Mouse (Mus musculus) heart, embryonic 11.5 days (tissue): ENCODE measurements at regions not wholly inside any gene's neighbourhood (a gene's known extent, or its start where the extent isn't known, plus 50 kb on each side); places are given as distances from the start of the nearest gene placed in this dataset.

ENCODE experiments used
- ATAC-seq: fragments of 200-750 bp; cut with Nextera tagmentation; replicated peaks from 2 replicates; pipeline ENCODE4 v1.8.0; 2017; ENCODE audit warnings: moderate library complexity; ENCODE audit not compliant: insufficient number of reproducible peaks, low FRiP score, low TSS enrichment
- H3K27ac ChIP-seq: fragments of 300-500 bp; sonication (generic); 2 replicates; pipeline ENCODE4 v1.5.1; 2014; ENCODE audit warnings: mild to moderate bottlenecking, low read depth, low read length
- H3K27me3 ChIP-seq: fragments of 300-500 bp; sonication (generic); 2 replicates; pipeline ENCODE4 v1.6.1; 2014; ENCODE audit warnings: mild to moderate bottlenecking, low read length, mixed read lengths; ENCODE audit not compliant: control insufficient read depth, insufficient read depth
- H3K36me3 ChIP-seq: fragments of 300-500 bp; sonication (generic); 2 replicates; pipeline ENCODE4 v1.6.1; 2014; ENCODE audit warnings: mild to moderate bottlenecking, low read length, moderate library complexity, mixed read lengths; ENCODE audit not compliant: control insufficient read depth, insufficient read depth
- H3K4me1 ChIP-seq: fragments of 300-500 bp; sonication (generic); 2 replicates; pipeline ENCODE4 v1.6.1; 2014; ENCODE audit warnings: low read length; ENCODE audit not compliant: control insufficient read depth, insufficient read depth
- H3K4me2 ChIP-seq: fragments of 300-500 bp; sonication (generic); 2 replicates; pipeline ENCODE4 v1.6.1; 2014; ENCODE audit warnings: mild to moderate bottlenecking, moderate library complexity
- H3K4me3 ChIP-seq: fragments of 300-500 bp; sonication (generic); 2 replicates; pipeline ENCODE4 v1.5.1; 2014; ENCODE audit warnings: low read depth, low read length
- H3K9ac ChIP-seq: fragments of 300-500 bp; sonication (generic); 2 replicates; pipeline ENCODE4 v1.6.1; 2014; ENCODE audit warnings: mild to moderate bottlenecking, low read depth, low read length, moderate library complexity
- H3K9me3 ChIP-seq: fragments of 300-500 bp; sonication (generic); replicated peaks from 2 replicates; pipeline ENCODE4 v1.6.1; 2016; ENCODE audit warnings: low read length; ENCODE audit not compliant: control insufficient read depth
- WGBS: fragments of 180-500 bp; shearing (Covaris S2); extraction: QIAGEN DNeasy Blood & Tissue Kit; methylation state at CpG from one replicate; pipeline ENCODE4 v1.1.7; 2014; ENCODE audit not compliant: insufficient replicate concordance; 5-methylcytosine and 5-hydroxymethylcytosine counted together

DNA sequence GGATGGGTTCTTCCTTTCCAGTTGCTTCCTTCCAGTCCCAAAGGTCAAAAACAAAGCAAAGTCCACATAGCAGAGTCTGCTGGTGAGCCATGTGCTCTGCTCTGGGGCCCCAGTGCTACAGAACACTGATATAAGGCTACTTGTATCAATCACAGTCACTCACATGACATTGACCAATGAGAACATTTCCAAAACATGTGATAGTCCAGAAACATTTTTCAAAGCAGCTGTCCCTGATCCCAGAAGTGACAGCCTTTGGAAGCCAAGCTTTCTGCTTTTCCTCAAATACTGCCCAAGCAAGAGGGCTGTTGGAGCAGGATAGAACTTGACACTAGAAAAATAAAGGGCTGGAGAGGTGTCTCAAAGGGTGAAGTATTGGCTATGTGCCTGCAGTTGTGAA, 106.5 kb upstream of the Tgfbr2 start:
- Histone ChIP-seq H3K27ac (no peak overlapping the region), H3K9ac (no peak overlapping the region), H3K36me3 (no peaks in the 10 kb centered on the region), H3K4me1 (no peaks in the 10 kb centered on the region), H3K27me3 (no peaks in the 10 kb centered on the region), H3K4me3 (no peak overlapping the region), H3K4me2 (no peak overlapping the region), H3K9me3 (no peaks in the 10 kb centered on the region)
- no peak for ATAC-seq

DNA sequence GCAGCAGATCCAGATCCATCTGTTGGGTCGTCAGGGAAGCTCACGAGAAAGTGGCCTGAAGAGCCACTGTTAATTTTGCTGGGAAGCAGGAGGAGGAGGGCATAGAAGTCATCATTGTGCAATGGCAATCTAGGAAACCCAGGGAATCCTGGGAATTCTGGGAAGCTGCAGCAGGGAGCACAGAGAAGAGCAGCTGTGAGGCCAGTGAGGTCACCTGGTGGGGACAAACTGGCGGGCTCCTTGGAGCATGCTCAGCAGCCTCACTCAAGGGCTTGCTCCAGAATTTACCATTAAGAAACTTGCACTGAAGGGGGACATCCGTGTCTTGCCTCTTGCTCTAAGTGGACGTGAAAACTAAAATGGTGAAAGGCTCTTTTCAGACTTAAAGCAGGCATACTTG, 105.0 kb upstream of the Tgfbr2 start:
- Histone ChIP-seq H3K4me2 (no peak overlapping the region), H3K9me3 (no peaks in the 10 kb centered on the region), H3K4me3 (no peak overlapping the region), H3K36me3 (no peaks in the 10 kb centered on the region), H3K9ac (no peak overlapping the region), H3K27me3 (no peaks in the 10 kb centered on the region), H3K27ac (no peak overlapping the region), H3K4me1 (no peaks in the 10 kb centered on the region)
- WGBS, result 78% methylated on average over 5 of the region's 5 CpGs
- no peak for ATAC-seq

DNA sequence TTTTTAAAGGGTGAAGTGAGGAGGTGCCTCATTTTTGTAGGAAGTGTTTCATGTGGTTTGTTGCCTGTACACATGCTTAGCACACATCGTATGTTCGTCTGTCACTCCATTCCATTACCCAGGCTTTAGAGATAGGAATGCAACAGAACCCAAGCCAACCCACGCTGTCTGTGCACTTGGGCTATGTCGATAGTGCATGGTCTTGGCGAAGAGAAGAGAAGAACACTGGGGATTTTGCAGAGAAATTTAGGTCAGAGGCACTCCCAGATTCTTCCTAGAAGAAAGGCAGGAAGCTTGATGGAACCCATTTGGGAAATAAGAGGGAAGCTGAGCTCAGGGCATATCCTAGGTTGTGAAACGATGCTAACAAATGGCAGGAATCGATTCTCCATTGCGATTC, 103.7 kb upstream of the Tgfbr2 start:
- no peak overlapping the region for H3K9ac ChIP-seq
- no peak overlapping the region for H3K4me3 ChIP-seq
- no peak for ATAC-seq
- no peak overlapping the region for H3K27ac ChIP-seq
- H3K9me3 ChIP-seq, result no peaks in the 10 kb centered on the region
- WGBS, result 87% methylated on average over 8 of the region's 8 CpGs
- H3K4me1 ChIP-seq, result no peaks in the 10 kb centered on the region
- no peak overlapping the region for H3K4me2 ChIP-seq
- no peaks in the 10 kb centered on the region for H3K36me3 ChIP-seq
- no peaks in the 10 kb centered on the region for H3K27me3 ChIP-seq

- H3K27me3 ChIP-seq, result no peaks in the 10 kb centered on the region
These were observed 102.6 kb upstream of the Tgfbr2 start for GRCm38 (mm10) chr9:116277736-116278135.

GRCm38 (mm10) chr9:116276141-116276540, 101.0 kb upstream of the Tgfbr2 start:
- no peak overlapping the region for H3K4me3 ChIP-seq
- 75% methylated on average over 2 of the region's 2 CpGs for WGBS

More at GRCm38 (mm10) chr9:116277736-116278135, 102.6 kb upstream of the Tgfbr2 start:
- Histone ChIP-seq H3K4me1 (no peaks in the 10 kb centered on the region), H3K9ac (no peak overlapping the region), H3K9me3 (no peaks in the 10 kb centered on the region), H3K27ac (no peak overlapping the region), H3K4me2 (no peak overlapping the region), H3K36me3 (no peaks in the 10 kb centered on the region), H3K4me3 (no peak overlapping the region)
- ATAC-seq, result no peak
- WGBS, result 81% methylated on average over 3 of the region's 3 CpGs

GRCm38 (mm10) chr9:116272446-116272845, 97.3 kb upstream of the Tgfbr2 start:
- no peak overlapping the region for H3K4me2 ChIP-seq
- no peak overlapping the region for H3K9ac ChIP-seq
- 79% methylated on average over 2 of the region's 2 CpGs for WGBS
- H3K27ac ChIP-seq, result no peak overlapping the region
- no peaks in the 10 kb centered on the region for H3K4me1 ChIP-seq
- H3K4me3 ChIP-seq, result no peak overlapping the region
- H3K36me3 ChIP-seq, result no peaks in the 10 kb centered on the region
- H3K27me3 ChIP-seq, result no peaks in the 10 kb centered on the region
- no peak for ATAC-seq
- H3K9me3 ChIP-seq, result no peaks in the 10 kb centered on the region

More at GRCm38 (mm10) chr9:116276141-116276540, 101.0 kb upstream of the Tgfbr2 start:
- H3K4me1 ChIP-seq, result no peaks in the 10 kb centered on the region
- ATAC-seq, result no peak
- no peak overlapping the region for H3K4me2 ChIP-seq
- H3K9ac ChIP-seq, result no peak overlapping the region
- no peaks in the 10 kb centered on the region for H3K36me3 ChIP-seq
- H3K27me3 ChIP-seq, result no peaks in the 10 kb centered on the region
- no peaks in the 10 kb centered on the region for H3K9me3 ChIP-seq
- no peak overlapping the region for H3K27ac ChIP-seq

GRCm38 (mm10) chr9:116270417-116270828, 95.3 kb upstream of the Tgfbr2 start:
- no peaks in the 10 kb centered on the region for H3K36me3 ChIP-seq
- H3K4me3 ChIP-seq, result no peak overlapping the region
- H3K4me2 ChIP-seq, result no peak overlapping the region
- no peak overlapping the region for H3K9ac ChIP-seq
- ATAC-seq, result no peak
- no peaks in the 10 kb centered on the region for H3K9me3 ChIP-seq
- no peaks in the 10 kb centered on the region for H3K27me3 ChIP-seq
- H3K27ac ChIP-seq, result no peak overlapping the region
- H3K4me1 ChIP-seq, result no peaks in the 10 kb centered on the region
- WGBS, result 68% methylated on average over 6 of the region's 6 CpGs

DNA sequence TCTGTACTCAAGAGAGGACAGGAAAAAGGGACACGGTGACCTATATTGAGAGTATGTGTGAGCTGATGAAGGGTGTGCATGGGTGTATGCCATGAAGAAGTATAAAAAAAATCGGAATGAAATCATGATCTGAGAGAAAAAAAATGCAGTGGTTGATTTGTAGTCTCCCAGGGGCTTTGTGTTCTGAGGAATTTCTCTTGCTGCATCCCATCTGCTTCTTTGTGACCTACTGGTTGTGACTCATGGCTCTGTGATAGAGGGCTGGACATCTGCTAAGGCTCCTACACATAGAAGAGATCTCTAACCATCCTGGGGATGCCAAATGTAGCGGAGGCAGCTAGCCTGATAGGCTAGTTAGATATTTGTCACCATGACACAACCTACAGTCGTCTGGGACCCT, 92.3 kb upstream of the Tgfbr2 start:
- no peak for ATAC-seq
- WGBS, result 76% methylated on average over 4 of the region's 4 CpGs

GRCm38 (mm10) chr9:116263833-116264232, 88.7 kb upstream of the Tgfbr2 start:
- no peak for ATAC-seq
- 68% methylated on average over 7 of the region's 7 CpGs for WGBS
- no peak overlapping the region for H3K9ac ChIP-seq
- H3K9me3 ChIP-seq, result no peaks in the 10 kb centered on the region
- no peaks in the 10 kb centered on the region for H3K4me1 ChIP-seq
- no peaks in the 10 kb centered on the region for H3K27me3 ChIP-seq
- no peak overlapping the region for H3K27ac ChIP-seq
- H3K4me3 ChIP-seq, result no peak overlapping the region
- H3K4me2 ChIP-seq, result no peak overlapping the region
- no peaks in the 10 kb centered on the region for H3K36me3 ChIP-seq

More for the DNA sequence above, 92.3 kb upstream of the Tgfbr2 start:
- no peak overlapping the region for H3K27ac ChIP-seq
- no peaks in the 10 kb centered on the region for H3K36me3 ChIP-seq
- H3K4me2 ChIP-seq, result no peak overlapping the region
- no peaks in the 10 kb centered on the region for H3K27me3 ChIP-seq
- no peak overlapping the region for H3K4me3 ChIP-seq
- no peaks in the 10 kb centered on the region for H3K9me3 ChIP-seq
- no peaks in the 10 kb centered on the region for H3K4me1 ChIP-seq
- no peak overlapping the region for H3K9ac ChIP-seq
